ENCODE assay signal across 9 mouse cellular contexts in genomic region chr3:152401964-152402670, GRCm38 (mm10). TPM values are rescaled to one million over a fixed set of nuclear protein-coding genes. Genes with fewer than 3 reads are reported as not detected.
DNase-seq lines count a peak whose midpoint lies in the region; ATAC-seq and TF ChIP-seq lines count a peak whose summit lies in the region.
"Had no signal": no experiment of that assay in that cellular context is flagged by ENCODE, and none has a peak within 500 bp of the region (broad histone marks: within the 10 kb centered on the region; RNA-seq: fewer than 3 reads in every experiment).

No protein-coding gene starts in this region.

- peaks cover 63% of the 10 kb centered on the region for H3K4me1 ChIP-seq in kidney, embryonic 15.5 days

- peak; percentile 25 for DNase-seq in layer of hippocampus, adult 9-10 months (ENCODE audit: low spot score)
- no peak for DNase-seq in layer of hippocampus, adult 8-10 months (ENCODE audit: low spot score in 2 of 2)
- DNase-seq in Patski (ENCODE audit: low read depth, low spot score): peak; percentile 88
- DNase-seq in gastrocnemius, adult 8-10 months (ENCODE audit: low spot score in 2 of 2): peak; percentile 13 to 33
- no peak for DNase-seq in spleen, postnatal 14 days (ENCODE audit: low spot score in 2 of 2)
- DNase-seq in thymus, postnatal 14 days: no peak

- peak overlapping the region; percentile 70 for H3K27ac ChIP-seq in kidney, embryonic 15.5 days
- H3K27ac ChIP-seq: hindbrain, embryonic 15.5 days had no signal

- ATAC-seq in Patski: peak; percentile 67
- ATAC-seq in kidney, embryonic 15.5 days (replicated peaks; ENCODE audit: low FRiP score): peak; percentile 63
- ATAC-seq in monocyte, adult 5-6 weeks (replicated peaks; ENCODE audit: insufficient number of reproducible peaks, low FRiP score, low TSS enrichment, poor library complexity, severe bottlenecking): peak; percentile 65; the same call in 1 of the 2 replicates

- H3K9ac ChIP-seq in kidney, embryonic 15.5 days: no peak overlapping the region
- H3K9ac ChIP-seq: hindbrain, embryonic 15.5 days had no signal

- H3K4me3 ChIP-seq in kidney, embryonic 15.5 days (replicated peaks): no peak overlapping the region
- H3K4me3 ChIP-seq: hindbrain, embryonic 15.5 days had no signal

- peaks cover 5% of the 10 kb centered on the region; the same call in 1 of the 2 replicates for H3K36me3 ChIP-seq in kidney, embryonic 15.5 days
- H3K36me3 ChIP-seq: hindbrain, embryonic 15.5 days had no signal

- POLR2A ChIA-PET in Patski (lab: Charles Lee): interaction anchor here (0.5 to 2.3 kb wide), 2 partner anchors 10 to 32 kb away, joined by 3 to 5 read pairs; no protein-coding TSS in a partner anchor

- in situ Hi-C loops in Patski (cut with MboI; ENCODE audit: low pct_unique_long_range_greater_than_20kb): no loop called here

- TF ChIP-seq CTCF in Patski (IDR thresholded peaks at IDR 0.05): no peak

- 58% methylated on average over 7 of the region's 7 CpGs for WGBS in kidney, embryonic 15.5 days

- no peaks in the 10 kb centered on the region for H3K9me3 ChIP-seq in kidney, embryonic 15.5 days (replicated peaks)
- H3K9me3 ChIP-seq: hindbrain, embryonic 15.5 days had no signal

- H3K4me2 ChIP-seq in kidney, embryonic 15.5 days: 0 out of 2 replicates have a peak overlapping the region, but pooled peaks have one; percentile 16
- H3K4me2 ChIP-seq: hindbrain, embryonic 15.5 days had no signal

- no peaks in the 10 kb centered on the region for H3K27me3 ChIP-seq in Patski
- no peaks in the 10 kb centered on the region for H3K27me3 ChIP-seq in kidney, embryonic 15.5 days
- H3K27me3 ChIP-seq: hindbrain, embryonic 15.5 days had no signal

- CTCF ChIA-PET in Patski (lab: Charles Lee): interaction anchor here (0.6 to 4.7 kb wide), 6 partner anchors 9 to 305 kb away, joined by 3 to 18 read pairs (median 3); no protein-coding TSS in a partner anchor

RNA-seq across cellular contexts. Expression of gene Zzz3, which starts 6.8 kb away (rescaled TPM):
- total RNA-seq in layer of hippocampus, adult 8-10 months (2022): 10 to 100 TPM; 45.9 to 51.5 (median 47.7) TPM
- polyA plus RNA-seq in Patski (2021): 63.4 TPM
- 10 to 100 TPM; 14.1 to 19.3 (median 14.8) TPM for total RNA-seq in gastrocnemius, adult 8-10 months (2022)
- polyA plus RNA-seq in kidney, embryonic 15.5 days (2015; fragmentation: Nextera tagmentation; extraction: Ambion mirVana): 52.6 and 53.7 TPM in 2 replicates
- total RNA-seq in monocyte, adult 5-6 weeks (2017): 57.3 to 79.0 TPM (median 63.4 TPM) in 3 replicates

RNA-seq across cellular contexts. Expression of gene Usp33, which starts 55.8 kb away (rescaled TPM):
- total RNA-seq in layer of hippocampus, adult 8-10 months (2022): 100 to 1,000 TPM; 110 to 141 (median 134) TPM
- 90.3 TPM for polyA plus RNA-seq in Patski (2021)
- 10 to 100 TPM; 16.3 to 20.0 (median 18.6) TPM for total RNA-seq in gastrocnemius, adult 8-10 months (2022)
- polyA plus RNA-seq in kidney, embryonic 15.5 days (2015; fragmentation: Nextera tagmentation; extraction: Ambion mirVana): 39.2 and 40.3 TPM in 2 replicates
- total RNA-seq in monocyte, adult 5-6 weeks (2017): 89.3 to 119 TPM (median 109 TPM) in 3 replicates

Comparison
In these comparisons a context has a peak if more than half of its experiments do, and no peak if none do; other contexts are left out.
1. DNase-seq: peak in layer of hippocampus, adult 9-10 months (single experiment), Patski (single experiment) and gastrocnemius, adult 8-10 months (2 of 2); none in layer of hippocampus, adult 8-10 months (0 of 2), spleen, postnatal 14 days (0 of 2) and thymus, postnatal 14 days (single experiment).
2. Peak in every context shown above with its lines, with median percentiles within 50 percentile points of each other: ATAC-seq.